Mouse (Mus musculus): ENCODE results near the gene Upk3b. TPM values are rescaled to one million over a fixed set of nuclear protein-coding genes. Genes with fewer than 3 reads are reported as not detected.

Gene Upk3b
- 0.18 TPM in 1 of 2 replicates, not detected in the other for polyA plus RNA-seq (2015; fragmentation: Nextera tagmentation; extraction: Ambion mirVana)

DNA sequence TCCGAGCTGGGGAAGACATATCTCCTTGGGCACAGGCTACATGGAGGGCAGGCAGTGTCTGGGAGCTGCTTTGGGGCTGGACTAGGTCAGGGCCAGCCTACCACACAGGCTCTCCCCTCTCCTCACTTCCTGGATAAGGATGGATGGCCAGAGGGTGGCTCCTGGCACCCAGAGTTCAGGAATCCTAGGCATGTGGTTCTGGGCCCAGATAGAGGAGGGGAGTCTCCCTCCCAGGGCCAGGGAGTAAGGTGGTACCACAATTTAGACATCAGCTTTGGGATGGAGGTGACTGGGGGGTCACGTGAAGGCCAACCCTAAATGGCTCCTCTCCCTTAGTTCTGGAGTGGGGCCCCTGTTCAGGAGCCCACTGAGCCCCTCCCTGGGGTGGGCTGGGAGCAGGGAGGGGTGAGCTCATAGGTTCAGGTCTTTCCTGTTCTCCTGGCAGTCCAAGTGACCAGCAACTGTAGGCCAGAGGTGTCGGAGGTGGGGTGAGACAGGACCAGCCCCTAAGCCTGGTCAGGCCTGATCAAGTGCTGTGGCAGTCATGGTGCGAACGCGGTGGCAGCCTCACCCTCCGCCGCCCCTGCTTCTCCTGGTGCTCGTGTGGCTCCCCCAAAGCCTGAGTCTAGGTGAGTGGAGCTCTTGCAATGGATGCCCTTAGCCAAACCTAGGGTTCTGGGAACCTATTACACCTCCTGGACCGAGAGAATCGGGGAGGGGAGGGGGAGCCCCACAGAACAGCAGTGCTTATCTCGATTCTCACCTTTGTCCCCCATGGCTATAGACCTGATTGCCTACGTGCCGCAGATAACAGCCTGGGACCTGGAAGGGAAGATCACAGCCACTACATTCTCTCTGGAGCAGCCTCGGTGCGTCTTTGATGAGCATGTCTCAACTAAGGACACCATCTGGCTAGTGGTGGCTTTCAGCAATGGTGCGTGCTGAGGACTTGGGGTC, at the start of gene Upk3b:
Gene Upk3b (plus strand): TSS at position 239 of the 957 bp plus-strand sequence.

DNA sequence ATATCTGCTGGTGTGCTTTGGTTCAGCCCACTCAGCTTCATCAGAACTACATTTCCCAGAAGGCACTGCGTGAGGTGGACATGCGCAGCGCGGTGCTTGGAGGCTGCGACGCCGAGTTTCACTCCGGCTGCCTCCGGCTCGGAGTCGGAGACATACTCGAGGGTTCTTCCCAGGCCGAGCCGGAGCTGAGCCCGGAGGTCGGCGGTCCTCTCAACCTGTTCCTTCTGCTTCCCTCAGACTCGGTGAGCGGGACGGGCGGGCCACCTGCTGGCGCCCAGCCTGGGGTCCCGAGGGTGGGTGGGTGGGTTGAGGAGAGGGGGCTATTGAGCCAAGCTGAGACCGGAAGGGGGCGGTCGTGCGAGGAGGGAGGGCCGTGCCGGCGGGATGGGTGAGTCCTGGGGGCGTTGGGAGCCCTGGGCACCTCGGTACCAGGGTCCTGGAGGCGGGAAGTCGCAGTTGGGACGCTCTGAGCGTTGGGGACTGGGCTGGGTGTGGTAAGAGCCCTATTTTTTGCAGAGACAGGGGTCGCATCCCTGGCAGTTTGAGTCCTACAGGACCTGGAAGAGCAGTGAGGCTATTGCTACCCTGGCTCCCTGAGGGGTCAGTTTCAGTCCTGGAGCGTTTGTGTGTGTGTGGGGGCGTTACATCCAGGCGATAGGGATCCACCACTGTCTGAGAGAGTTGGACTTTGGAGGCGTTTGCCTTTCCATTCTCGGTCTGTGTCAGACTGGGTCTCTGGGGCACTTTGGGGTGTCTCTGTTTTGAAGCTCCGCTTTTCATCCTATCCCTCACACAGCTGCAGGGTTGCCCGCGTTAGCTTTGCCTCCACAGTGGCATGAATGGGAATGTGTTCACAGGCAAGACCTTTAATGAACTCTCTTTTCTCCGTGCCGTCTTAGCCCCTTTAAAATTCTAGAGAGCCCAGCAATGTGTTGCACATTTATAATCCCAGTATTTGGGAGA, 43.3 kb upstream of the Upk3b start, which contains the start of gene Dtx2:
Gene Dtx2 (plus strand): TSS at position 76 of the 963 bp plus-strand sequence.

GRCm38 (mm10) chr5:136054301-136055077, 16.2 kb downstream of the Upk3b start, which contains the start of gene Upk3bl:
Gene Upk3bl, plus strand, starts transcription at chr5:136054492.

GRCm38 (mm10) chr5:136083669-136084107, 45.4 kb downstream of the Upk3b start, which contains the start of gene Rasa4:
Gene Rasa4, plus strand, starts transcription at chr5:136083916.

Other genes starting within 250 kb of the Upk3b start
- not detected in 2 replicates for gene Srrm3, start 231.6 kb upstream of the Upk3b start, polyA plus RNA-seq (2015; fragmentation: Nextera tagmentation; extraction: Ambion mirVana)
- 1,579 and 2,380 TPM in 2 replicates for gene Hspb1, start 150.6 kb upstream of the Upk3b start, polyA plus RNA-seq (2015; fragmentation: Nextera tagmentation; extraction: Ambion mirVana)
- 196 and 198 TPM in 2 replicates for gene Ywhag, start 103.9 kb upstream of the Upk3b start, polyA plus RNA-seq (2015; fragmentation: Nextera tagmentation; extraction: Ambion mirVana)
- 1.9 and 2.0 TPM in 2 replicates for gene Ssc4d, start 64.0 kb upstream of the Upk3b start, polyA plus RNA-seq (2015; fragmentation: Nextera tagmentation; extraction: Ambion mirVana)
- 0.18 TPM in 1 of 2 replicates, not detected in the other for gene Zp3, start 58.4 kb upstream of the Upk3b start, polyA plus RNA-seq (2015; fragmentation: Nextera tagmentation; extraction: Ambion mirVana)
- 14.3 and 18.6 TPM in 2 replicates for gene Dtx2, start 43.7 kb upstream of the Upk3b start, polyA plus RNA-seq (2015; fragmentation: Nextera tagmentation; extraction: Ambion mirVana)
- gene Upk3bl, start 16.0 kb downstream of the Upk3b start, polyA plus RNA-seq (2015; fragmentation: Nextera tagmentation; extraction: Ambion mirVana): 0.17 and 0.19 TPM in 2 replicates
- 3.7 and 4.8 TPM in 2 replicates for gene Rasa4, start 45.4 kb downstream of the Upk3b start, polyA plus RNA-seq (2015; fragmentation: Nextera tagmentation; extraction: Ambion mirVana)
- gene Polr2j, start 78.1 kb downstream of the Upk3b start, polyA plus RNA-seq (2015; fragmentation: Nextera tagmentation; extraction: Ambion mirVana): 149 and 156 TPM in 2 replicates
- gene Lrwd1, start 97.6 kb downstream of the Upk3b start, polyA plus RNA-seq (2015; fragmentation: Nextera tagmentation; extraction: Ambion mirVana): 10.9 and 11.0 TPM in 2 replicates
- 9.3 and 9.4 TPM in 2 replicates for gene Alkbh4, start 97.7 kb downstream of the Upk3b start, polyA plus RNA-seq (2015; fragmentation: Nextera tagmentation; extraction: Ambion mirVana)
- gene Orai2, start 132.2 kb downstream of the Upk3b start, polyA plus RNA-seq (2015; fragmentation: Nextera tagmentation; extraction: Ambion mirVana): 5.5 and 7.7 TPM in 2 replicates
- 36.6 and 43.1 TPM in 2 replicates for gene Prkrip1, start 160.5 kb downstream of the Upk3b start, polyA plus RNA-seq (2015; fragmentation: Nextera tagmentation; extraction: Ambion mirVana)
- 8.7 and 14.3 TPM in 2 replicates for gene Sh2b2, start 208.1 kb downstream of the Upk3b start, polyA plus RNA-seq (2015; fragmentation: Nextera tagmentation; extraction: Ambion mirVana)